Mouse (Mus musculus) thymus, postnatal 14 days (tissue): ENCODE data around the gene Dnajc10.

Experiments
- DNase-seq: peaks from one replicate; pipeline ENCODE4 v3.0.0; 2021

Gene Dnajc10

GRCm38 (mm10) chr2:80354531-80354930 is 39.3 kb downstream of the Dnajc10 start:
- DNase-seq: no peak

- DNase-seq: no peak
Observed at GRCm38 (mm10) chr2:80356656-80357231, 41.5 kb downstream of the Dnajc10 start.

GRCm38 (mm10) chr2:80371458-80371857 is 56.2 kb downstream of the Dnajc10 start:
- DNase-seq: no peak

- DNase-seq: no peak
Observed at GRCm38 (mm10) chr2:80374892-80375291, 59.6 kb downstream of the Dnajc10 start.

GRCm38 (mm10) chr2:80379848-80380247 is 64.6 kb downstream of the Dnajc10 start:
- no peak for DNase-seq

- DNase-seq: no peak
Observed at GRCm38 (mm10) chr2:80384447-80384846, 69.2 kb downstream of the Dnajc10 start.

- DNase-seq: no peak
Observed at GRCm38 (mm10) chr2:80386255-80386654, 71.0 kb downstream of the Dnajc10 start.

- DNase-seq: no peak
Observed at GRCm38 (mm10) chr2:80387668-80388067, 72.4 kb downstream of the Dnajc10 start.

- no peak for DNase-seq
Observed at GRCm38 (mm10) chr2:80388341-80388740, 73.1 kb downstream of the Dnajc10 start.

GRCm38 (mm10) chr2:80396057-80396456 is 80.8 kb downstream of the Dnajc10 start:
- DNase-seq: no peak

- DNase-seq: no peak
Observed at GRCm38 (mm10) chr2:80396864-80397263, 81.6 kb downstream of the Dnajc10 start.

GRCm38 (mm10) chr2:80398595-80399099 is 83.4 kb downstream of the Dnajc10 start:
- DNase-seq: no peak
